In the genomic region with DNA sequence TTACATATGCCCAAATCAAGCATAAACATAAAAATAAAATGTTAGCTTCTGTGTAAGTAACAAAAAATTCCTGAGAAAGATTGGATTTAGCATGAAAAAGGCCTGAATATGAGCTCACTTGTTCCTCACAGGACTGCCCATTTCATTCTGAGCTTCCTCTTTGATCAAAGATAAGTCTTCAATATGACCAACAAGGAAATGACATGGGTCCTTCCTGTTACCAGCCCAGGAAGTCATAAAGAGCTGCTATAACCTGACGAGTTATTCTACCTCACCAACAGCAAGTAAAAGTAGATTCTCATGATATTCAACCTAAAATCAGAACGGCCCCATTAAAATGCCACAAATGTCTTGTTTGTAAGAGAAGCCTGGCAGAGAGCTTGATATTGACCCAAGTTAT, we compare ENCODE assay signal across 26 mouse cellular contexts. TPM values are rescaled to one million over a fixed set of nuclear protein-coding genes. Genes with fewer than 3 reads are reported as not detected.
A peak's percentile ranks its signal among the peaks of the same experiment; 100 is the strongest.
DNase-seq lines count a peak whose midpoint lies in the region; ATAC-seq lines count a peak whose summit lies in the region.
"Had no signal": no experiment of that assay in that cellular context is flagged by ENCODE, and none has a peak within 500 bp of the region (broad histone marks: within the 10 kb centered on the region; RNA-seq: fewer than 3 reads in every experiment).

No protein-coding gene starts in this region.

- ATAC-seq in common myeloid progenitor, adult 5-6 weeks (replicated peaks; ENCODE audit: low read depth, poor library complexity, severe bottlenecking): 0 out of 2 replicates have a peak, but pooled peaks have one; percentile 45
- ATAC-seq in megakaryocyte, adult 5-6 weeks (ENCODE audit: poor library complexity, severe bottlenecking): 0 out of 2 replicates have a peak, but pooled peaks have one; percentile 47
- ATAC-seq: forebrain, embryonic 13.5 days; forebrain, embryonic 16.5 days; hindbrain, embryonic 16.5 days; inflammation-experienced regulatory T-cells, adult 6 months had no signal

- peak; percentile 12 for DNase-seq in CD4-positive helper T cell, adult 2 months (ENCODE audit: low read depth, low spot score)
- peak; percentile 15 for DNase-seq in T-cell, adult 2 months (ENCODE audit: low spot score)
- DNase-seq in thymus, postnatal 25 days: no peak
- DNase-seq in gastrocnemius, postnatal 4 days (ENCODE audit: low spot score in 2 of 2): no peak
- no peak for DNase-seq in urinary bladder, postnatal 36 days (ENCODE audit: low spot score in 2 of 2)
- DNase-seq: adrenal gland, postnatal 10 days; adrenal gland, postnatal 36 days; cerebellum, adult 11-12 months; cerebellum, adult 8-10 months; cerebellum, postnatal 10 days; cerebellum, postnatal 36 days; gastrocnemius, adult 2 months; gastrocnemius, postnatal 14 days; heart, adult 2 months; kidney, adult 11 months; kidney, adult 8-10 months had no signal

RNA-seq across cellular contexts. Expression of gene Gal, which starts 56.9 kb away (rescaled TPM):
- total RNA-seq in common myeloid progenitor, adult 5-6 weeks (2017): not detected in 2 replicates
- 1.1 and 2.0 TPM in 2 replicates for total RNA-seq in megakaryocyte, adult 5-6 weeks (2015)
- total RNA-seq in megakaryocyte, adult 5-6 weeks (2017): 0.70 TPM in 1 of 2 replicates, not detected in the other
- not detected for total RNA-seq in gastrocnemius, postnatal 4 days (2021)
- total RNA-seq: CH12.LX; G1E; granulocyte monocyte progenitor cell, adult 5-6 weeks; heart, adult 2 months; heart, postnatal 25 days had no signal

Comparison
In these comparisons a context has a peak if more than half of its experiments do, and no peak if none do; other contexts are left out.
1. DNase-seq: peak in CD4-positive helper T cell, adult 2 months (single experiment) and T-cell, adult 2 months (single experiment); none in thymus, postnatal 25 days (single experiment), gastrocnemius, postnatal 4 days (0 of 2) and urinary bladder, postnatal 36 days (0 of 2).